Mouse (Mus musculus) heart, postnatal 0 days (tissue): ENCODE measurements around the gene Magi2. TPM values are rescaled to one million over a fixed set of nuclear protein-coding genes. Genes with fewer than 3 reads are reported as not detected.

Experiments used
- ATAC-seq: fragments of 200-750 bp; cut with Nextera tagmentation; 2 replicates; pipeline ENCODE4 v1.8.0; 2017; ENCODE audit warnings: low read depth, moderate number of reproducible peaks, moderate library complexity; ENCODE audit not compliant: insufficient read depth
- DNase-seq: peaks from one replicate; pipeline ENCODE4 v3.0.0-alpha.2; 2016; ENCODE audit warnings: low spot score
- H3K27ac ChIP-seq: fragments of 300-500 bp; sonication (generic); 2 replicates; pipeline ENCODE4 v1.5.1; 2014; ENCODE audit warnings: low read depth, mild to moderate bottlenecking
- H3K27me3 ChIP-seq: fragments of 300-500 bp; sonication (generic); 2 replicates; pipeline ENCODE4 v1.6.1; 2014; ENCODE audit warnings: low read length, mixed read lengths; ENCODE audit not compliant: control insufficient read depth, insufficient read depth
- H3K36me3 ChIP-seq: fragments of 300-500 bp; sonication (generic); replicated peaks from 2 replicates; pipeline ENCODE4 v1.6.1; 2014; ENCODE audit warnings: low read length, mixed read lengths; ENCODE audit not compliant: control insufficient read depth, insufficient read depth
- H3K4me1 ChIP-seq: fragments of 300-500 bp; sonication (generic); 2 replicates; pipeline ENCODE4 v1.6.1; 2014; ENCODE audit warnings: antibody characterized with exemption; ENCODE audit not compliant: control insufficient read depth, insufficient read depth
- H3K4me2 ChIP-seq: fragments of 300-500 bp; sonication (generic); 2 replicates; pipeline ENCODE4 v1.6.1; 2014; ENCODE audit warnings: low read depth, mild to moderate bottlenecking, low read length, moderate library complexity
- H3K4me3 ChIP-seq: fragments of 300-500 bp; sonication (generic); 2 replicates; pipeline ENCODE4 v1.5.1; 2014; ENCODE audit warnings: low read depth, low read length
- H3K9ac ChIP-seq: fragments of 300-500 bp; sonication (generic); replicated peaks from 2 replicates; pipeline ENCODE4 v1.6.1; 2014; ENCODE audit warnings: low read depth, low read length, mixed read lengths
- H3K9me3 ChIP-seq: fragments of 300-500 bp; sonication (generic); replicated peaks from 2 replicates; pipeline ENCODE4 v1.6.1; 2016; ENCODE audit warnings: low read length; ENCODE audit not compliant: control insufficient read depth
- CTCF ChIP-seq: IDR thresholded peaks from 2 replicates; pipeline ENCODE4 v1.5.1; 2016; ENCODE audit warnings: antibody characterized with exemption, control low read depth, low read depth
- EP300 ChIP-seq: IDR thresholded peaks from 2 replicates; pipeline ENCODE4 v1.6.1; 2016; ENCODE audit warnings: antibody characterized with exemption, low read depth
- WGBS: fragments of 180-500 bp; shearing (Covaris S2); extraction: QIAGEN DNeasy Blood & Tissue Kit; methylation state at CpG from one replicate; pipeline ENCODE4 v1.1.7; 2014; 5-methylcytosine and 5-hydroxymethylcytosine counted together
- polyA plus RNA-seq: library from polyadenylated mRNA; unstranded; fragments of >200 nt; fragmentation: Nextera tagmentation; extraction: Ambion mirVana; gene quantifications from 2 replicates; pipeline ENCODE4 v1.2.1, GENCODE M21; 2015
- total RNA-seq: library from RNA; depleted of rRNA; stranded (reverse); fragments of >200 nt; gene quantifications from 2 replicates; pipeline ENCODE4 v1.2.3, GENCODE M21; 2014; ENCODE audit warnings: low replicate concordance

Magi2 gene
- total and polyA plus RNA-seq, 2 experiments from 2014 or later: 1.7 to 9.5 TPM

GRCm38 (mm10) chr5:20748856-20749255 lies 1522.0 kb downstream of the Magi2 start:
- no peak for ATAC-seq
- no peak for DNase-seq
- Histone ChIP-seq H3K9me3 (no peaks in the 10 kb centered on the region), H3K4me1 (no peaks in the 10 kb centered on the region), H3K27me3 (no peaks in the 10 kb centered on the region), H3K4me3 (no peak overlapping the region), H3K36me3 (no peaks in the 10 kb centered on the region), H3K4me2 (no peak overlapping the region), H3K9ac (no peak overlapping the region), H3K27ac (no peak overlapping the region)
- no peak for TF ChIP-seq EP300
- WGBS: 90% methylated on average over 8 of the region's 8 CpGs

- ATAC-seq: no peak
- no peaks in the 10 kb centered on the region for H3K27me3 ChIP-seq
- 59% methylated on average over 3 of the region's 3 CpGs for WGBS
Measured at GRCm38 (mm10) chr5:20749535-20749934, 1522.7 kb downstream of the Magi2 start.

GRCm38 (mm10) chr5:20751000-20751399 lies 1524.2 kb downstream of the Magi2 start:
- Histone ChIP-seq H3K4me3 (no peak overlapping the region), H3K9ac (no peak overlapping the region), H3K4me1 (no peaks in the 10 kb centered on the region), H3K4me2 (no peak overlapping the region), H3K36me3 (no peaks in the 10 kb centered on the region), H3K27me3 (no peaks in the 10 kb centered on the region), H3K9me3 (no peaks in the 10 kb centered on the region), H3K27ac (no peak overlapping the region)
- DNase-seq (no peak), ATAC-seq (no peak)
- TF ChIP-seq EP300 (no peak), CTCF (no peak)
- WGBS: 77% methylated on average over 7 of the region's 7 CpGs

More at GRCm38 (mm10) chr5:20749535-20749934, 1522.7 kb downstream of the Magi2 start:
- Histone ChIP-seq H3K4me1 (no peaks in the 10 kb centered on the region), H3K36me3 (no peaks in the 10 kb centered on the region), H3K27ac (no peak overlapping the region), H3K9me3 (no peaks in the 10 kb centered on the region), H3K9ac (no peak overlapping the region), H3K4me2 (no peak overlapping the region), H3K4me3 (no peak overlapping the region)
- TF ChIP-seq EP300: no peak
- no peak for TF ChIP-seq CTCF
- DNase-seq: no peak

GRCm38 (mm10) chr5:20751696-20752095 lies 1524.9 kb downstream of the Magi2 start:
- Histone ChIP-seq H3K9me3 (no peaks in the 10 kb centered on the region), H3K9ac (no peak overlapping the region), H3K27ac (no peak overlapping the region), H3K4me3 (no peak overlapping the region), H3K36me3 (no peaks in the 10 kb centered on the region), H3K27me3 (no peaks in the 10 kb centered on the region), H3K4me1 (no peaks in the 10 kb centered on the region), H3K4me2 (no peak overlapping the region)
- no peak for TF ChIP-seq EP300
- TF ChIP-seq CTCF: no peak
- ATAC-seq: no peak
- DNase-seq: no peak
- WGBS: 64% methylated on average over 7 of the region's 7 CpGs

- no peaks in the 10 kb centered on the region for H3K27me3 ChIP-seq
- no peak overlapping the region for H3K9ac ChIP-seq
- no peak for TF ChIP-seq CTCF
- TF ChIP-seq EP300: no peak
- no peak overlapping the region for H3K27ac ChIP-seq
- no peak for DNase-seq
- 54% methylated on average over 2 of the region's 2 CpGs for WGBS
- no peak overlapping the region for H3K4me2 ChIP-seq
- H3K36me3 ChIP-seq: no peaks in the 10 kb centered on the region
- H3K4me3 ChIP-seq: no peak overlapping the region
- no peaks in the 10 kb centered on the region for H3K9me3 ChIP-seq
- H3K4me1 ChIP-seq: no peaks in the 10 kb centered on the region
- ATAC-seq: no peak
Measured at GRCm38 (mm10) chr5:20753096-20753495, 1526.3 kb downstream of the Magi2 start.

- ATAC-seq (no peak), DNase-seq (no peak)
- TF ChIP-seq CTCF (no peak), EP300 (no peak)
- Histone ChIP-seq H3K27ac (no peak overlapping the region), H3K27me3 (no peaks in the 10 kb centered on the region), H3K4me3 (no peak overlapping the region), H3K4me2 (no peak overlapping the region), H3K36me3 (no peaks in the 10 kb centered on the region), H3K9me3 (no peaks in the 10 kb centered on the region), H3K4me1 (no peaks in the 10 kb centered on the region; the same call in 1 of the 2 replicates), H3K9ac (no peak overlapping the region)
- WGBS: 84% methylated on average over 5 of the region's 5 CpGs
Measured at GRCm38 (mm10) chr5:20753963-20754362, 1527.1 kb downstream of the Magi2 start.
